Mouse (Mus musculus) brain, adult 10 weeks (tissue): ENCODE data around the gene Tceanc2. TPM values are rescaled to one million over a fixed set of nuclear protein-coding genes. Genes with fewer than 3 reads are reported as not detected.

Source experiments
- polyA plus RNA-seq: library from polyadenylated mRNA; stranded (reverse); fragments of 350-450 nt; fragmentation: Illumina TruSeq; extraction: RNeasy Lipid Tissue Mini Kit (QIAGEN cat#74804); gene quantifications from one replicate; pipeline ENCODE4 v1.2.3, GENCODE M21; 2015; ENCODE audit warnings: low read depth, low replicate concordance

Tceanc2 gene
- 17.0 TPM for polyA plus RNA-seq

DNA sequence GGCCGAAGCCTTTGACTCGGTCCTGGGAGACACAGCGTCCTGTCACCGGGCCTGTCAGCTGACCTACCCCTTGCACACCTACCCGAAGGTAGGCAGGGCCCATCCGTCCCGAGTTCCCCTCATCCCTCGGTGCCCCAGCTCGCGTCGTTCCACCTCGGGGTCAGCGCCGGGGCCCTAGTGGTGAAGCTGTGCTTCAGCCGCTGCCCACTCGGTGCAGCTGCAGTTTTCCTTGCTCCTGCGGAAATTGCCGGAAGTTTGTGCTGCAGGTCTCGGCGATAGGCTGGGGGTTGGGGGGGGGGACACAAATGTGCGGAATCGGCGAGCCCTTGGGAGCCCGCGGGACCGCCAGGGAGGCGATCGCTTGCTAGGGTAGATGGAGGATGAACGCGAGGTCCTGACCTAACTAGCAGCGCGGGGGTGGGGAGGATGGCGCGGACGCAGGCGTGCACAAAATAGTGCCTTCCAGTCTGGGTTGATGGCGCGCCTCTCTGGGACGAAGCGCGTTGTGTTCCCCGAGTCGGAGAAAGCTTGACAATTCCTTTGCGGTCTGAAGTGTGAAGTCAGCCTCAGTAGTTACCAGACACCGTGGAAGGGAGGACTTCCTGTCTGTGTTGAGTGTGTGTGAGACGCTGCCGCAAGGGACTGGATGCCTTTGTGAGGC is at the start of gene Tceanc2:
Gene Tceanc2 (minus strand): TSS at position 287 of the 661 bp plus-strand sequence.

DNA sequence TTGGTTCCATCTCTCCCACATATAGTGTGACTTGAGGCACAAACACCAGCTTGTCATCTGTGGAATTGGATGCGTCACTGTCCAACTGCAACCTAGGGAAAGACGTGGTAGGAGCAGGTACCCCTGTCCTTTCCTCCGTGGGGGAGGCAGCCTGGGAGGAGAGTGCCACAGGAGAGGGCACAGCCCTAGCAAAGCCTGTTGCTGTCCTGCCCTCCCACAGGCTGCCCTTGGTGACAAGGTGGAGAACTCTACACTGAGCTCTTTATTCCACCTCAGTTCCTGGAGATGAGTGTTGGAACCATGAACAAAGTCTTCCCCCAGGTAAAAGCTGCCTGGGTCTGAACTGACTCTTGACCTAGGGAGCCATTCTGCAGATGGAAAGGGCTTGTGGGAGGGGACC is 30.0 kb upstream of the Tceanc2 start, which contains the start of gene Ldlrad1:
Gene Ldlrad1 (plus strand): TSS at position 301 of the 400 bp plus-strand sequence.

DNA sequence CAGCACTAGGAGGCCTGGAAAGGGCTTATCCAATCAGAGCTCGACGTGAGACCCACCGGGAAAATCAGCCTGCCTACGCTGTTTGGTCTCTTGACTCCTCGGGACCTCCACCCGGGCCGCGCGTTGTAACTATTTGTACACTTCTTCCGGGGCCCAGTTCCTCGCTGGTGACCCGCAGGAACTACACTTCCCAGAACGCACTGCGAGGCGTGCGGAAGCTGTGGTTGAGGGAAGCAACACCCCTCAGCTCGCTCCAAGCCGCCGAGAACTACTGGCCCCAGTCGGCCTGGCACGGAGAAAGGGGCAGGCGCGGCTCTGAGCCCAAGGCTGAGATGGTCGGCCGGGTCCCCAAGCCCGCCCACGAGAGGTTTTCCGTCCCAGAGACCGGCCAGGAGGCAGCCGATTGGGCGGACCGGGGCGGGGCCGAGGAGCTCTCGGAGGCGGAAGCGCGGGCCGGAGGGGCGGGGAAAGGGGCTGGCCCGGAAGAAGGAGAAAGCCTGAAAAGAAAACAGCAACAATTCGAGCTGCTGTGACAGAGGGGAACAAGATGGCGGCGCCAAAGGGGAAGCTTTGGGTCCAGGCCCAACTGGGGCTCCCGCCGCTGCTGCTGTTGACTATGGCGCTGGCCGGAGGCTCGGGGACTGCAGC is 610 bp downstream of the Tceanc2 start, which contains the start of gene Tmem59:
Gene Tmem59 (plus strand): TSS at position 218 of the 648 bp plus-strand sequence.

GRCm38 (mm10) chr4:107096841-107097373 is 82.0 kb downstream of the Tceanc2 start, which contains the start of gene Cdcp2:
Cdcp2 (plus strand) TSS chr4:107096891.

Other genes with a start within 250 kb of the Tceanc2 start
- 68.4 TPM for gene Mrpl37, start 112.2 kb downstream of the Tceanc2 start, polyA plus RNA-seq
- 6.5 TPM for gene Cyb5rl, start 112.1 kb downstream of the Tceanc2 start, polyA plus RNA-seq
- not detected for gene Cdcp2, start 82.2 kb downstream of the Tceanc2 start, polyA plus RNA-seq
- gene Tmem59, start 717 bp downstream of the Tceanc2 start, polyA plus RNA-seq: 349 TPM
- gene Ldlrad1, start 30.1 kb upstream of the Tceanc2 start, polyA plus RNA-seq: not detected
- gene Lrrc42, start 74.4 kb upstream of the Tceanc2 start, polyA plus RNA-seq: 28.3 TPM
- 34.7 TPM for gene Hspb11, start 74.5 kb upstream of the Tceanc2 start, polyA plus RNA-seq
- not detected for gene Dio1, start 128.1 kb upstream of the Tceanc2 start, polyA plus RNA-seq
- gene Yipf1, start 135.2 kb upstream of the Tceanc2 start, polyA plus RNA-seq: 61.8 TPM
- 8.6 TPM for gene Ndc1, start 188.7 kb upstream of the Tceanc2 start, polyA plus RNA-seq